Mouse (Mus musculus) MEL (cell line): ENCODE measurements at regions not wholly inside any gene's neighbourhood (a gene's known extent, or its start where the extent isn't known, plus 50 kb on each side); places are given as distances from the start of the nearest gene placed in this dataset.

Experiments used
- DNase-seq: peaks from one replicate; pipeline ENCODE4 v3.0.0; 2011; ENCODE audit warnings: low read depth, low spot score
- H3K27ac ChIP-seq: 2 replicates; pipeline ENCODE4 v1.5.1; 2012; ENCODE audit warnings: low read depth, mild to moderate bottlenecking, control low read depth, low read length, moderate library complexity; ENCODE audit not compliant: control insufficient read depth
- H3K27me3 ChIP-seq, 2 experiments: fragments of 150-350 bp in 1 of 2; sonication (generic) in 1 of 2; 2 replicates each; pipeline ENCODE4 v1.6.1; 2012; ENCODE audit warnings: low read length in 2 of 2, mild to moderate bottlenecking in 2 of 2, improper control_type of control experiment in 1 of 2, moderate library complexity in 1 of 2; ENCODE audit not compliant: insufficient read depth in 2 of 2, control insufficient read depth in 1 of 2
- H3K36me3 ChIP-seq, 2 experiments: 2 replicates each; pipeline ENCODE4 v1.6.1; 2012 to 2014; ENCODE audit warnings: low read length in 2 of 2, improper control_type of control experiment in 1 of 2, inconsistent platforms in 1 of 2, mild to moderate bottlenecking in 1 of 2; ENCODE audit not compliant: insufficient read depth in 2 of 2, control insufficient read depth in 1 of 2
- H3K4me1 ChIP-seq, 2 experiments: fragments of 150-350 bp in 1 of 2; sonication (generic) in 1 of 2; 2 replicates each; pipeline ENCODE4 v1.6.1; 2012; ENCODE audit warnings: low read length in 2 of 2, improper control_type of control experiment in 1 of 2, mild to moderate bottlenecking in 1 of 2; ENCODE audit not compliant: insufficient read depth in 2 of 2, control insufficient read depth in 1 of 2
- H3K4me3 ChIP-seq, 2 experiments: fragments of 150-350 bp in 1 of 2; sonication (generic) in 1 of 2; 2 replicates each; pipeline ENCODE4 v1.5.1; 2012; ENCODE audit warnings: low read depth in 2 of 2, low read length in 2 of 2, mild to moderate bottlenecking in 2 of 2, moderate library complexity in 2 of 2, control low read depth in 1 of 2, improper control_type of control experiment in 1 of 2; ENCODE audit not compliant: control insufficient read depth in 1 of 2, insufficient read depth in 1 of 2
- H3K79me2 ChIP-seq: 2 replicates; pipeline ENCODE4 v1.6.1; 2012; ENCODE audit warnings: mild to moderate bottlenecking, low read length, moderate library complexity; ENCODE audit not compliant: control insufficient read depth, poor library complexity, insufficient read depth
- H3K9ac ChIP-seq: 2 replicates; pipeline ENCODE4 v1.6.1; 2012; ENCODE audit warnings: low read depth, mild to moderate bottlenecking, control low read depth, low read length, moderate library complexity; ENCODE audit not compliant: control insufficient read depth, poor library complexity, severe bottlenecking
- H3K9me3 ChIP-seq: fragments of 150-350 bp; sonication (generic); replicated peaks from 2 replicates; pipeline ENCODE4 v1.6.1; 2012; ENCODE audit warnings: mild to moderate bottlenecking, low read length, improper control_type of control experiment, moderate library complexity; ENCODE audit not compliant: insufficient read depth
- CHD1 ChIP-seq: IDR thresholded peaks from 2 replicates; pipeline ENCODE4 v1.6.1; 2012; ENCODE audit warnings: low read depth, mild to moderate bottlenecking, inconsistent platforms, low read length, improper control_type of control experiment
- CTCF ChIP-seq, 3 experiments: IDR thresholded peaks in 2 of 3; conservative IDR thresholded peaks in 1 of 3; 2 replicates each; pipeline ENCODE4 v1.5.1; 2011 to 2012; ENCODE audit warnings: low read length in 3 of 3, low read depth in 2 of 3, mild to moderate bottlenecking in 2 of 3, improper control_type of control experiment in 1 of 3, inconsistent platforms in 1 of 3, mixed read lengths in 1 of 3, moderate library complexity in 1 of 3; ENCODE audit not compliant: control insufficient read depth in 1 of 3, insufficient read depth in 1 of 3, poor library complexity in 1 of 3, severe bottlenecking in 1 of 3
- E2F4 ChIP-seq: IDR thresholded peaks from 2 replicates; pipeline ENCODE4 v1.6.1; 2011; ENCODE audit warnings: low read depth, low read length, improper control_type of control experiment, borderline replicate concordance
- GABPA ChIP-seq: IDR thresholded peaks from 2 replicates; pipeline ENCODE4 v1.6.1; 2012; ENCODE audit warnings: low read depth, mild to moderate bottlenecking, inconsistent platforms, low read length, improper control_type of control experiment, moderate library complexity
- GATA1 ChIP-seq: IDR thresholded peaks from 2 replicates; pipeline ENCODE4 v1.6.1; 2011; ENCODE audit warnings: low read depth, low read length, improper control_type of control experiment
- HCFC1 ChIP-seq: IDR thresholded peaks from 2 replicates; pipeline ENCODE4 v1.6.1; 2012; ENCODE audit warnings: low read depth, mild to moderate bottlenecking, inconsistent platforms, low read length, improper control_type of control experiment, moderate library complexity
- JUND ChIP-seq: IDR thresholded peaks from 2 replicates; pipeline ENCODE4 v1.6.1; 2011; ENCODE audit warnings: low read depth, mild to moderate bottlenecking, improper control_type of control experiment, low read length
- MAFK ChIP-seq: IDR thresholded peaks from 2 replicates; pipeline ENCODE4 v1.6.1; 2011; ENCODE audit warnings: low read depth, mild to moderate bottlenecking, low read length, improper control_type of control experiment, borderline replicate concordance
- MAZ ChIP-seq: IDR thresholded peaks from 2 replicates; pipeline ENCODE4 v1.6.1; 2012; ENCODE audit warnings: low read depth, mild to moderate bottlenecking, inconsistent platforms, low read length, improper control_type of control experiment
- MXI1 ChIP-seq: IDR thresholded peaks from 2 replicates; pipeline ENCODE4 v1.6.1; 2011; ENCODE audit warnings: mild to moderate bottlenecking, low read depth, low read length, improper control_type of control experiment
- MYB ChIP-seq: IDR thresholded peaks from 2 replicates; pipeline ENCODE4 v1.6.1; 2011; ENCODE audit warnings: mild to moderate bottlenecking, low read depth, low read length, improper control_type of control experiment
- MYC ChIP-seq: IDR thresholded peaks from 2 replicates; pipeline ENCODE4 v1.6.1; 2011; ENCODE audit warnings: low read depth, mild to moderate bottlenecking, low read length, improper control_type of control experiment, moderate library complexity
- NELFE ChIP-seq: IDR thresholded peaks from 2 replicates; pipeline ENCODE4 v1.6.1; 2011; ENCODE audit warnings: low read depth, low read length, improper control_type of control experiment
- NRF1 ChIP-seq: IDR thresholded peaks from 2 replicates; pipeline ENCODE4 v1.6.1; 2014; ENCODE audit warnings: low read depth, mild to moderate bottlenecking, inconsistent platforms, low read length, improper control_type of control experiment, moderate library complexity; ENCODE audit not compliant: poor library complexity, insufficient read depth, severe bottlenecking
- POLR2A ChIP-seq, 2 experiments: IDR thresholded peaks; 2 replicates each; pipeline ENCODE4 v1.6.1; 2011 to 2012; ENCODE audit warnings: low read length in 2 of 2, mild to moderate bottlenecking in 2 of 2, control low read depth in 1 of 2, improper control_type of control experiment in 1 of 2, low read depth in 1 of 2, moderate library complexity in 1 of 2; ENCODE audit not compliant: control insufficient read depth in 1 of 2, insufficient read depth in 1 of 2, poor library complexity in 1 of 2
- POLR2AphosphoS2 ChIP-seq: IDR thresholded peaks from 2 replicates; pipeline ENCODE4 v1.6.1; 2011; ENCODE audit warnings: low read length, improper control_type of control experiment
- POLR2AphosphoS5 ChIP-seq: IDR thresholded peaks from 2 replicates; pipeline ENCODE4 v1.6.1; 2012; ENCODE audit warnings: low read depth, borderline replicate concordance, mild to moderate bottlenecking, inconsistent platforms, low read length, moderate library complexity, mixed read lengths
- SIN3A ChIP-seq: IDR thresholded peaks from 2 replicates; pipeline ENCODE4 v1.6.1; 2012; ENCODE audit warnings: low read length, improper control_type of control experiment, inconsistent platforms
- SMC3 ChIP-seq: IDR thresholded peaks from 2 replicates; pipeline ENCODE4 v1.6.1; 2011; ENCODE audit warnings: low read depth, low read length, improper control_type of control experiment
- TAL1 ChIP-seq: IDR thresholded peaks from 2 replicates; pipeline ENCODE4 v1.6.1; 2012; ENCODE audit warnings: mild to moderate bottlenecking, inconsistent platforms, low read length, moderate library complexity, mixed read lengths
- TBP ChIP-seq: IDR thresholded peaks from 2 replicates; pipeline ENCODE4 v1.8.0; 2011; ENCODE audit warnings: low read depth, low read length, improper control_type of control experiment
- TCF12 ChIP-seq: IDR thresholded peaks from 2 replicates; pipeline ENCODE4 v1.6.1; 2014; ENCODE audit warnings: low read depth, mild to moderate bottlenecking, inconsistent platforms, low read length, improper control_type of control experiment, moderate library complexity
- ZKSCAN1 ChIP-seq: IDR thresholded peaks from 2 replicates; pipeline ENCODE4 v1.6.1; 2012; ENCODE audit warnings: low read depth, mild to moderate bottlenecking, inconsistent platforms, low read length, improper control_type of control experiment, moderate library complexity
- ZMIZ1 ChIP-seq: IDR thresholded peaks from 2 replicates; pipeline ENCODE4 v1.6.1; 2012; ENCODE audit warnings: low read depth, mild to moderate bottlenecking, inconsistent platforms, low read length, improper control_type of control experiment, moderate library complexity
- ZNF384 ChIP-seq: IDR thresholded peaks from 2 replicates; pipeline ENCODE4 v1.6.1; 2012; ENCODE audit warnings: low read depth, mild to moderate bottlenecking, inconsistent platforms, low read length, improper control_type of control experiment

GRCm38 (mm10) chr5:117032130-117032529 lies 83.8 kb downstream of the Suds3 start:
- H3K9me3 ChIP-seq = no peaks in the 10 kb centered on the region

GRCm38 (mm10) chr5:117025689-117026383 lies 90.1 kb downstream of the Suds3 start:
- no peak for TF ChIP-seq MAZ
- TF ChIP-seq POLR2AphosphoS2 = no peak
- no peak for TF ChIP-seq TAL1
- TF ChIP-seq NRF1 = no peak
- TF ChIP-seq HCFC1 = no peak
- TF ChIP-seq GATA1 = no peak
- TF ChIP-seq MYC = no peak
- TF ChIP-seq TCF12 = no peak
- no peak for TF ChIP-seq MXI1
- TF ChIP-seq CHD1 = no peak
- no peak for TF ChIP-seq MAFK
- no peak for TF ChIP-seq SIN3A
- TF ChIP-seq ZKSCAN1 = no peak
- TF ChIP-seq POLR2AphosphoS5 = no peak
- no peak for TF ChIP-seq SMC3
- no peak for TF ChIP-seq JUND
- TF ChIP-seq, all 39 proteins: peak for 0

More at GRCm38 (mm10) chr5:117032130-117032529, 83.8 kb downstream of the Suds3 start:
- no peak for DNase-seq
- Histone ChIP-seq H3K27me3 (no peaks in the 10 kb centered on the region), H3K4me1 (no peaks in the 10 kb centered on the region), H3K79me2 (no peaks in the 10 kb centered on the region), H3K36me3 (no peaks in the 10 kb centered on the region), H3K4me3 (no peak overlapping the region), H3K9ac (no peak overlapping the region), H3K27ac (no peak overlapping the region)
- TF ChIP-seq POLR2AphosphoS2 (no peak), ZNF384 (no peak), GABPA (no peak), MAZ (no peak), NELFE (no peak), MYB (no peak), TBP (no peak), TCF12 (no peak), E2F4 (no peak), ZMIZ1 (no peak), POLR2A (IDR thresholded peaks at IDR 0.05; ENCODE audit: control insufficient read depth in 1 of 2, insufficient read depth in 1 of 2, low read depth in 1 of 2, low read length in 2 of 2, poor library complexity in 1 of 2) (no peak), CTCF (IDR thresholded peaks at IDR 0.05 in 2 of 3, conservative IDR thresholded peaks at IDR 0.05 in 1 of 3; ENCODE audit: control insufficient read depth in 1 of 3, insufficient read depth in 1 of 3, low read depth in 2 of 3, low read length in 3 of 3, poor library complexity in 1 of 3, severe bottlenecking in 1 of 3) (no peak), POLR2AphosphoS5 (no peak)
- TF ChIP-seq, all 39 proteins: peak for 0

More at GRCm38 (mm10) chr5:117025689-117026383, 90.1 kb downstream of the Suds3 start:
- H3K9ac ChIP-seq = no peak overlapping the region
- H3K27me3 ChIP-seq = no peaks in the 10 kb centered on the region
- no peaks in the 10 kb centered on the region for H3K36me3 ChIP-seq
- H3K4me1 ChIP-seq = no peaks in the 10 kb centered on the region
- no peak for DNase-seq
- no peak overlapping the region for H3K4me3 ChIP-seq
- H3K9me3 ChIP-seq = no peaks in the 10 kb centered on the region
- no peak overlapping the region for H3K27ac ChIP-seq
- no peaks in the 10 kb centered on the region for H3K79me2 ChIP-seq
